Mouse (Mus musculus): ENCODE measurements at regions not wholly inside any gene's neighbourhood (a gene's known extent, or its start where the extent isn't known, plus 50 kb on each side); places are given as distances from the start of the nearest gene placed in this dataset.

DNA sequence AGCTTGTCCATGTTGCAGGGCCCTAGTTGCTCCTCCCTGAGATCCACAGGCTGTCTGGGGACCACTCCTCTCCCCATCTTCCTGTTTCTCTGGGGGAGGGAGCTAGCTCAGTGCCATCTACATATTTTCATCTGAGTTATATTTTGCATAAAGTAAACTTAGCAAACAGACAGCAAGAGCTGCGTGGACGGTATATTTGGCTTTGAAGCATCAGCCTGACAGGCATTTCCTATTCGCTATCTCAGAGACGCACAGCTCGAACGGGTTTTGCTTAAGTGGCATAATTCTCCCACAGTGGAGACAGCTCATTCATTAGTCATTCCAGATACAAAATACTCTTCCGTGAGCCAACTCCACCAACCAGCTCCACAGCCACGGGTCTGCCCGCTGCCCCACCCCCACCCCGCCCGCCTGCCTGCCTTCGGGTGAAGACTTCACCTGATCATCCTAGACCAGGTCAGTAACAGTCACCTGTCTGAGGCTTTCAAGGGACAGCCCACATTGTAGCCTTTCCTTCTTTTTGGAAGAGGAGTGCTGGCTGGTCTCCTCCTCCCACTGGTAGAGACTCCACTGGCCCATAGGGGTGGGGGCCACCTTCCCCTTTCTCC lies 64.5 kb upstream of the Vps8 start:
- DNase-seq (ENCODE audit: low spot score in 2 of 2): no peak

DNA sequence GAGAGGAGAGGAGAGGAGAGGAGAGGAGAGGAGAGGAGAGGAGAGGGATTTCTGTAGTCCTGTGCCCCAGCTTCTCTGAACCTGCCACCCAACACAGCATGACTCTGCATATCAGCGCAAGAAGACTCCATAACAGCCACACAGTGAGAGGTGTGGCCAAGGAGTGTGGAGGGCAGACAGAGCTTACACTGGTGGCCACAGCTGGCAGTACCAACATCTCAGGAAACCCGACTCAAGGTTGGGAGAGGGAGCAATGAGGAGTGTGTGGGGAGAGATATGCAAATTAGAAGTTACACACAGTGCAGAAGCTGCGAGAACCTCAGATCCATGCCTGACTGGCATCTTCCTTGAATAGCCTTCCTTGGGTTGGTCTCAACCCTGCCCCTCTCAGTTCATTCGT lies 63.5 kb upstream of the Vps8 start:
- DNase-seq (ENCODE audit: low spot score in 2 of 2): no peak

GRCm38 (mm10) chr16:21361406-21361805 lies 61.5 kb upstream of the Vps8 start:
- no peak for DNase-seq (ENCODE audit: low spot score in 2 of 2)

GRCm38 (mm10) chr16:21362663-21363367 lies 60.1 kb upstream of the Vps8 start:
- no peak for DNase-seq (ENCODE audit: low spot score in 2 of 2)

DNA sequence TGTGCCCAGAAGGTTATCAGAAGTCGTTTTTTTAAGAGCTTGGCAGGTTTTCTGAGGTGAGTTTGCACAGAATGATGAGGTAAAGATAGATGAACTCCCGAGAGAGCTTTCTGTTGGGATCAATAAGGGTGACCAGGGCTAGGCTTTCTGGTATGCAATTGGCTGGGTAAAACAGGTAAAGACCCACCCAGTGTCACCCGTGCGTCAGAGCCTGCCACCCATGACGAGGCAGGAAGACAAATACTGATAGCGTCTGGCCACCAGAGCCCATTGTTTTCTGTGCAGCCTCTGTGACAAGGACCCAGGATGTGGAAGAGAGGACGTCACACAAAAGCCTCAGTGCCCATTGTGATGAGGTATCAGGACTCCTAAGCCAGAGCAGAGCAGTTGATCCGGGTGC lies 58.0 kb upstream of the Vps8 start:
- DNase-seq (ENCODE audit: low spot score in 2 of 2): no peak

GRCm38 (mm10) chr16:21367449-21367848 lies 55.5 kb upstream of the Vps8 start:
- no peak for DNase-seq (ENCODE audit: low spot score in 2 of 2)

DNA sequence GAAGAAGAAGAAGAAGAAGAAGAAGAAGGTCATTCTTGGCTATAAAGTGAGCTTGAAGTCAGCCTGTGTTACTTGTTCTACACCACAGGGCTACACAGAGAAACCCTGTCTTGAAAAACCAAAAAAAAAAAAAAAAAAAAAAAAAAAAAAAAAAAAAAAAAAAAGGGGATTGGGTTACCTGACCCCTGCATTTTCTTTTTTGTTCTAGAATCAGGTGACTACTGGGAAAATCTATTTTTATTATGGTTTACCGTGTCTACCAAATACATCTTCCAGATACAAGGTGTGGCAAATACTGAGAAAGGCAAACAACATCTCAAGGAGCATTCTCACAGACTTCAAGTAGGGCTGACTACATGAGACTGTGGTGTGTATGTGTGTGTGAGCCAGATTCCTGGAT lies 54.1 kb upstream of the Vps8 start:
- no peak for DNase-seq (ENCODE audit: low spot score in 2 of 2)

GRCm38 (mm10) chr16:21369569-21370512 lies 53.1 kb upstream of the Vps8 start:
- DNase-seq (ENCODE audit: low spot score in 2 of 2): no peak

All from adrenal gland, adult 18-20 months (tissue).